8 mouse cellular contexts compared by ENCODE assay signal in genomic region chr7:127472060-127472459, GRCm38 (mm10). TPM values are rescaled to one million over a fixed set of nuclear protein-coding genes. Genes with fewer than 3 reads are reported as not detected.
DNase-seq lines count a peak whose midpoint lies in the region; ATAC-seq and TF ChIP-seq lines count a peak whose summit lies in the region.

No protein-coding gene starts in this region.

- peak; percentile 25 for DNase-seq in kidney, adult 18-20 months
- DNase-seq in kidney, postnatal 36 days = no peak
- DNase-seq in MN1 (ENCODE audit: low spot score) = peak; percentile 57
- DNase-seq in forebrain, embryonic 14.5 days (ENCODE audit: low spot score) = no peak
- DNase-seq in liver, postnatal 0 days = no peak
- DNase-seq in cerebellum, adult 8-10 months = no peak
- no peak for DNase-seq in right cerebral cortex, postnatal 25 days
- DNase-seq in cerebellum, postnatal 36 days = no peak

- WGBS in forebrain, embryonic 14.5 days = under 1% methylated on average over 7 of the region's 7 CpGs
- 5% methylated on average over 7 of the region's 7 CpGs for WGBS in liver, postnatal 0 days (ENCODE audit: insufficient replicate concordance)

- H3K27me3 ChIP-seq in forebrain, embryonic 14.5 days (replicated peaks; ENCODE audit: control insufficient read depth, insufficient read depth, low read length) = no peaks in the 10 kb centered on the region
- H3K27me3 ChIP-seq in liver, postnatal 0 days (ENCODE audit: insufficient read depth, low read length) = no peaks in the 10 kb centered on the region

- no peak for TF ChIP-seq CTCF in liver, postnatal 0 days (IDR thresholded peaks at IDR 0.05; ENCODE audit: low read depth)

- H3K27ac ChIP-seq in forebrain, embryonic 14.5 days (ENCODE audit: low read depth, low read length) = peak overlapping the region; percentile 94
- peak overlapping the region; percentile 100 for H3K27ac ChIP-seq in liver, postnatal 0 days (ENCODE audit: low read depth)

- H3K4me3 ChIP-seq in forebrain, embryonic 14.5 days (ENCODE audit: low read depth, low read length) = peak overlapping the region; percentile 63
- peak overlapping the region; percentile 71 for H3K4me3 ChIP-seq in liver, postnatal 0 days (ENCODE audit: low read depth, low read length)

- peak overlapping the region; percentile 55 for H3K4me2 ChIP-seq in forebrain, embryonic 14.5 days (ENCODE audit: low read length)
- peak overlapping the region; percentile 96 for H3K4me2 ChIP-seq in liver, postnatal 0 days (ENCODE audit: low read depth, low read length)

- H3K4me1 ChIP-seq in forebrain, embryonic 14.5 days (ENCODE audit: control insufficient read depth, insufficient read depth, low read length) = peaks cover 19% of the 10 kb centered on the region
- peaks cover 18% of the 10 kb centered on the region for H3K4me1 ChIP-seq in liver, postnatal 0 days (ENCODE audit: insufficient read depth)

- peaks cover 48% of the 10 kb centered on the region for H3K36me3 ChIP-seq in forebrain, embryonic 14.5 days (ENCODE audit: control insufficient read depth, insufficient read depth, low read length)
- peaks cover 53% of the 10 kb centered on the region for H3K36me3 ChIP-seq in liver, postnatal 0 days (replicated peaks; ENCODE audit: insufficient read depth, low read length)

- no peaks in the 10 kb centered on the region for H3K9me3 ChIP-seq in forebrain, embryonic 14.5 days (replicated peaks; ENCODE audit: control insufficient read depth, low read length)
- no peaks in the 10 kb centered on the region for H3K9me3 ChIP-seq in liver, postnatal 0 days (ENCODE audit: low read length)

- no peak for ATAC-seq in forebrain, embryonic 14.5 days
- ATAC-seq in liver, postnatal 0 days = no peak

- no peak for TF ChIP-seq EP300 in liver, postnatal 0 days (IDR thresholded peaks at IDR 0.05; ENCODE audit: low read depth)

- peak overlapping the region; percentile 83 for H3K9ac ChIP-seq in forebrain, embryonic 14.5 days (ENCODE audit: low read length)
- H3K9ac ChIP-seq in liver, postnatal 0 days (replicated peaks) = peak overlapping the region; percentile 92

RNA-seq across cellular contexts. Expression of gene Fbrs, which starts 6.9 kb away (rescaled TPM):
- 8.9 and 10.2 TPM in 2 replicates for polyA plus RNA-seq in forebrain, embryonic 14.5 days (2014; fragmentation: Nextera tagmentation; extraction: Ambion mirVana)
- polyA plus RNA-seq in liver, postnatal 0 days (2015; fragmentation: Nextera tagmentation; extraction: Ambion mirVana) = 4.7 TPM in 2 replicates

RNA-seq across cellular contexts. Expression of gene Prr14, which starts 12.6 kb away (rescaled TPM):
- polyA plus RNA-seq in forebrain, embryonic 14.5 days (2014; fragmentation: Nextera tagmentation; extraction: Ambion mirVana) = 44.7 and 48.5 TPM in 2 replicates
- polyA plus RNA-seq in liver, postnatal 0 days (2015; fragmentation: Nextera tagmentation; extraction: Ambion mirVana) = 16.0 and 17.6 TPM in 2 replicates

RNA-seq across cellular contexts. Expression of gene Zfp689, which starts 23.1 kb away (rescaled TPM):
- 12.7 TPM in 2 replicates for polyA plus RNA-seq in forebrain, embryonic 14.5 days (2014; fragmentation: Nextera tagmentation; extraction: Ambion mirVana)
- polyA plus RNA-seq in liver, postnatal 0 days (2015; fragmentation: Nextera tagmentation; extraction: Ambion mirVana) = 1.4 and 1.5 TPM in 2 replicates

RNA-seq across cellular contexts. Expression of gene Srcap, which starts 39.7 kb away (rescaled TPM):
- polyA plus RNA-seq in forebrain, embryonic 14.5 days (2014; fragmentation: Nextera tagmentation; extraction: Ambion mirVana) = 25.3 and 43.6 TPM in 2 replicates
- polyA plus RNA-seq in liver, postnatal 0 days (2015; fragmentation: Nextera tagmentation; extraction: Ambion mirVana) = 6.7 and 7.7 TPM in 2 replicates

RNA-seq across cellular contexts. Expression of gene Gm42715, which starts 47.3 kb away (rescaled TPM):
- 12.6 and 16.6 TPM in 2 replicates for polyA plus RNA-seq in forebrain, embryonic 14.5 days (2014; fragmentation: Nextera tagmentation; extraction: Ambion mirVana)
- 3.6 and 4.1 TPM in 2 replicates for polyA plus RNA-seq in liver, postnatal 0 days (2015; fragmentation: Nextera tagmentation; extraction: Ambion mirVana)

Comparison
In these comparisons a context has a peak if more than half of its experiments do, and no peak if none do; other contexts are left out.
1. DNase-seq: peak in kidney, adult 18-20 months (single experiment) and MN1 (single experiment); none in kidney, postnatal 36 days (0 of 2), forebrain, embryonic 14.5 days (single experiment), liver, postnatal 0 days (single experiment), cerebellum, adult 8-10 months (single experiment), right cerebral cortex, postnatal 25 days (single experiment) and cerebellum, postnatal 36 days (0 of 2).